Mouse (Mus musculus) thymus, adult 18-20 months (tissue): ENCODE results near the gene Gm11444.
A peak's percentile ranks its signal among the peaks of the same experiment; 100 is the strongest.

Experiments
- DNase-seq, 2 experiments: peaks; one replicate each; pipeline ENCODE4 v3.0.0; 2022; ENCODE audit warnings: mixed read lengths in 2 of 2

Gene Gm11444

GRCm38 (mm10) chr11:85835001-85835752, 15.0 kb downstream of the Gm11444 start:
- no peak for DNase-seq

- no peak for DNase-seq
Measured at GRCm38 (mm10) chr11:85834386-85834931, 15.7 kb downstream of the Gm11444 start.

GRCm38 (mm10) chr11:85833761-85834385, 16.3 kb downstream of the Gm11444 start:
- DNase-seq, result no peak

GRCm38 (mm10) chr11:85833081-85833521, 17.0 kb downstream of the Gm11444 start:
- DNase-seq, result no peak

DNA sequence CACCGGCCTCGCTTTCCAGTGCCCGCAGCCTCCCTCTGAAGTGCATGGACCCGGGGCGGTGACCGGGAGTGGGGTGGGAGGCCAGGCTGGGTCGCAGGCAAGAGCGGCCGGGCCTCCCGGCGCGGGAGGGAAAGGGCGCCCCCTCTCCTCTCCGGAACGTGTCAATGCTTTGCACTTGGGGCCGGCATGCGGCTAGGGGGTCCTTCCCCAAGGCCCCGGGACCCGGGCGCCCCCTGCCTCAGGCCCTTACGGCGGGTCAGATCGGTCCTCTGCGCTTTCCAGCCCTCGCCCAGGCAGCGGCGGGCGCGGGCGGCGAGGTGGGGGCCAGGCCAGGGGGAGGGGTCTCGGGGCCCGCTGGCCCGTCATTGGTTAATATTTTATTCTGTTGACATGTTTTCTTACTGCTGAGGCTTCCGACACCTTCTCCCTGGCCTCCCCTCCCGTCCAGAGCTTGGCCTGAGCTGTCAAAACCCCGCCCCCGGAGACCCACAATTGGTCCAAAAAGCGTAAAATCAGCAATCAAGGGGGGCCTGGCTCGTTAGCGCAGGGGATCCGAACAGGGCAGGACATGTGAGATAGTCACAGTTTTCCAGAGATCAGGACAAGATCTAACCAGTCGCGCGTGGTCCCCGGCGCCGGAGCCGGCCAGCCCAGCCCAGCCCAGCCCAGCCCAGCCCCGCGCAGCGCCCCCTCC, 17.8 kb downstream of the Gm11444 start, which contains the start of gene Tbx2:
Tbx2 (plus strand) TSS at position 321 of the 694 bp plus-strand sequence.
- no peak for DNase-seq

GRCm38 (mm10) chr11:85831656-85832230, 18.4 kb downstream of the Gm11444 start:
- DNase-seq, result no peak

DNA sequence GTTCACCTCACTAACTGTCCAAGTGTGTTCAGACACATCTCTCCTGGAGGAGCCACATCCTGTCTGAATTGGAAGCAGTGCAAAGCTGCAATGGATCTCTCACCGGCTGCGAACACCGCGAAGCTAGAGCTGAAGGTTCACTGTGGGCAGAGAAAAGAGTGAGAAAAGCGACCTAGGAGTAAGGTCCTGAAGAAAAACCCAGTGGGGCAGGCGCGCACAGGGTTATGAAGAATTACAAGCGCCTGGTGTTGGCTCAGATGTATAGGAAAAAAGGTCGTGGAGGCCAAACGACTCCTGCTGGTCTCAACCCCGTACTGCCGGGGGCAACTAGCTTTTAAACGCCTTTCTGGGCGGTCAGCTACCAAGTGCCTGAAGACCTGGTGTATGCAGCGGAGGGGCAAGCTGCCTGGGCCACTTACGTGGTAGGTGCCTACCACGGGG, 19.2 kb downstream of the Gm11444 start:
- DNase-seq, result no peak

DNA sequence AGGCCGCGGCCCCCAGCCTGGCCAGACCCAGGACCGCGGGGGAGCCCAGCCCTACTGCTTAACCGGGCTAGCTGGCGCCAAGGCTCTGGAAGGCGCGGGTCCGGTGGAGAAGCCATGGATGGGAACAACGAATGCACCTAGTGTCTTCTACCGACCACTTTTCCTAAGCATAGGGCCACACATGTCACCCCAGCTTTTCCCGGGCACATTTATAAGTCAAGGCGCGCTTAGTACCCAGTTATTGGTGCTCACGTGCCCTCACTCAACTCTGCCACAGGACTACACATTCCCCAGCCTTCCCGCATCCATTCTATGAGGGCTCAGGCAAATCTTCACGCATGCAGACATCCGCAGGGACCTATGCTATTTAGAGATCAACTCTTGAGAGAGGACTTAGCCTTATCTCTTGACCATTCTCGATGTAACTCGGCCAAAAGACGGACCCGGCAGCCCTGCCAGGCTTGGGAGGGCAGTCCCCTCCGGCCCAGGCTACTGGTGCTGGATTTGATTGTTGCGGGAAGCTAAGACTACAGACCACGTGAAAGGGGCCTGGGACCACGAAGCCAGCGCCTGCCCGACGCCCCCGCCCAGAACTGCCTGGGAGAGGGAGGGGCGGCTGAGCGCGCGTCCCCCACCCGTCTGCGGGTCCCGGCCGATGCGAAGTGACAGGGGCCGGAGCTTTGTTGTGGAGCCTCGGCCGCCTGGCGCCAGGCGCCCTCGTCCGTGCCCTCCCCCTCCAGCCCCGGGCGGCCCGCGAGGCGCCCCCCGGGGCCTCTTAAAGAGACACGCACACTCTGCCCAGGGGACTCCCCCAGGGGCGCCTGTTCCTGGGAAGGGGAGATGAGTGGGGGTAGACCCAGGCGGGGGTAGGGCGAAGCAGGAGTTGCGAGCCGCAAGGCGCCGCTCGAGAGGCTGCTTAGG, 20.4 kb downstream of the Gm11444 start:
- no peak for DNase-seq

DNA sequence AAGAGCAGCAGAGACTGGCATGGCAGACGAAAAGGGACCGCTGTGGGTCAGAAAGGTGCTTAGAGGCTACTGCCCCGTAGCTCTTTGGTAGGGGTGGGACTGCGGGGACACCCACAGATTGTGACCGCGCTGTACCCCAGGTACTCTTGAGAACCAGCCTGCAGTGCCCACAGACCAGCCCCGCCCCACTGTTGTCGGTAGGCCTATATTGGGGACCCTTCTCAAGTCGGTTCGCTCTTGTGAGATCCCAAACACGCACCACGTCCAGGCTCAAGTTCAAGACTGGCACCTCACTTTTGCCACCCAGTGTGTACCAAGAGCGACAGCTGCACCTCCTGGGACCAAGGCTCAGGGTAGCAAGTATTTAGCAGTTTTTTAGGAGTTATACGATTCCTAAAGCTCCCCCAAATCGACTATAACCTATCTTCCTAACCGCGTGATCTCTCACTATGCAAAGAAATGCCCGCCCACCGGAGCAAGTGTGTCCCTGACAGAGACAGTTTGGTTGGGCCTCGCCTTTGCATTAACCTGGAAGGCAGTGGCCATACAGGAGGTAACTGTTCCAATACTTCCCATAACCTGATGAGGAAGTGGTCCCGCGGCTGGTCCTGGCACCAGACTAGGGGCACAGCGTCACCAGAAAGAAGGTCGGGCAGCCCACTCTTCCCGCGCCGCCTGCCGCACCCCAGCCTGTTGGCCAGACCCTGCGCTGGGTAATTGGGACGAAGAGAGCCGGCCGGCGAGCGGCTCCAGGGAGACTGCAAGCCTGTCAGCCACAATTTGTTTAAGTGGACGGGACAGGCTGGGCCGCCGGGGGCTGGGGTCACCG, 21.2 kb downstream of the Gm11444 start:
- no peak for DNase-seq

DNA sequence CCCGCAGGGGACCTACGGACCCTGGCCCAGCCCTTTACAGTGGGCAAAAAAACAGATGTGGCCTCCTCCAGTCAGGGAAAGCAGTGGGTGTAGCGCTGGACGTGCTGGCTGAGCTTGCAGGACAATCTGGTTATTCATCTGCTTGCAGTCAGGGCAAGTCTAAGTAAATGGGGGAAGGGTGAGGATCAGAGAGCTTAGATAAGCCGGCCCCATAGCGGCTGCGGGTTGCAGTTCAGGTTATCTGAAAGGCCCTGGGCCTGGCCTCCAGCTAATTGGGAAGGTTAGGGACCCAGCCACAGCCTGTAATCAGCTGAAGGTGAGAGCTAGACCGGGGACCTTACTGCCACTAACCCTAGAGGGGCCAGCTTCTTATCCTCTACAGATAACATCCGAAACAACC, 22.8 kb downstream of the Gm11444 start:
- no peak for DNase-seq

DNA sequence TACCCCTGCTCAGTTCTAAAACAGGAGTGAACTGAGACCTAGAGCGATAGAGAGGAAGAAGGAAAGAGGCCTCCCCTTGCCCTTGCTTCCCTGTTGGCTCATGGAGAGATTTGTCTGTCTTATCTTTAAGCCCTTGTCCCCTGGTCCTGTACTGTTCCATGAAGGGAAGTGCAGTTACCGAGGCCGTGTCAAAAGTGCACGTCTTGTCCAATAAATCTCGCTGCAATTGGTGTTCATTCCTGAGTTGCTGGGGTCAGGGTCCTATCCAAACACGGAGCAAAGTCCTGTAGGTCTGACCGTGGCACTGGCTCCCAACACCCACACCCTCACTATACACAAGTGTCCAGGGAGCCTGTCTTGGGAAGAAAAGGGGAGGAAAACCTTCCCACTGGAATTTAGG, 24.3 kb downstream of the Gm11444 start:
- no peak for DNase-seq

GRCm38 (mm10) chr11:85825031-85825430, 25.1 kb downstream of the Gm11444 start:
- DNase-seq, result no peak

- no peak for DNase-seq
Measured at GRCm38 (mm10) chr11:85823794-85824193, 26.3 kb downstream of the Gm11444 start.

GRCm38 (mm10) chr11:85823181-85823580, 27.0 kb downstream of the Gm11444 start:
- DNase-seq, result peak; percentile 34

DNA sequence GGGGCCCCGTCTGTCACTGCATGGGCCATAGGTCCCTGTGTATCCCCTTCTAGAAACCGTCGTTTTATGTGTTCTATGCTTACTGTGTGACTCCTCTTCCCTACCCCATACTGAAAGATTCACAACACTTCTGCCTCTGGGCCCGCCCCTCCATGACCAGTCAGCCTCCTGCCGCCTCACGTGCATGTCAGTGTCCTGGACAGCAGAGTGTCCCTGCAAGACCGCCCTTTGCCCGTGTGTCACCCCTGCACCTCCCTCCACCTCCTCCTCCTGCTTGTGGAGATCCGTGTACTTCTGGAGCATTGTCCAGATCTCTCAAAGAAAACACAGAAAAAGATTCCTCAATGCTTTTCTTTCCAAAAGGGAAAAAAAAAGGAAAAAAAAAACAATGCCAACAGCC, 28.5 kb downstream of the Gm11444 start:
- DNase-seq, result no peak

DNA sequence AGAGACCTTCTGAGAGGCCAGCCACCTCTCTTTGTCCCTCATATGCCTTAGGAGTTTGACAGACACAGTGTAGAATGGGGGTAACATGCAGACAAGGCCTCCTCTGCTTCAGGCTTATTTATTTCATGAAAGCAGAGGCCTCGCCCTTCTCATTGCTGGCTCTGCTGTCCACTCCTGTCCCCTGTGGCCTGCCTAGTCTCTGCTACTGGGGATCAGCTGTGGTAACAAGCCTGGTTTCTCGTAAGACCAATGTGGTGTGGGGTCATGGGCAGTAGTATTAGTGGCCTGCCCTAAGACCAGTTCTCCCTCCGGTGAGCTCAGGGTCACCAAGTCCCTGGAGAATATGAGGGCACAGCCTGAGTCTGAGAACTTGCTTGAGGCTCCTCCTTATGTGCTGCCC, 29.2 kb downstream of the Gm11444 start:
- no peak for DNase-seq

GRCm38 (mm10) chr11:85818401-85818800, 31.7 kb downstream of the Gm11444 start:
- DNase-seq, result no peak

DNA sequence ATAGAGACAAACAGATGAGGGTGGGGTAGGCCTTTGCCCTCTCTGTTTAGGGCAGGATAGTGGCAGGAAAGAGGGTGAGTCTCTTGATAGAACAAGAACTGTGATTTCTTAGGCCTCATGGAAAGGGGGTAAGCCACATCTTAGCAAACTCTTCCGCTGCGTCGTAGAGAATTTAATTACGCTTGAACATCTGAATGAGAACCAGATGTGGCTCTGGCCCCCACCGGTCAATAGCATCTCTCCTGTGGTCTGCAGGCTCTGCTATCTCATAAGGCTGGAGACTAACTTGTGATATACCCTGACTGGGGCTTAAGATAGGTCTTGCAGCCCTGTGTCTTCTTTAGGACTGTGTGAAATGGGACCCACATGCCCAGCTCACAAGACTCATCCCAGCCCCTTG, 33.7 kb downstream of the Gm11444 start:
- DNase-seq, result no peak

DNA sequence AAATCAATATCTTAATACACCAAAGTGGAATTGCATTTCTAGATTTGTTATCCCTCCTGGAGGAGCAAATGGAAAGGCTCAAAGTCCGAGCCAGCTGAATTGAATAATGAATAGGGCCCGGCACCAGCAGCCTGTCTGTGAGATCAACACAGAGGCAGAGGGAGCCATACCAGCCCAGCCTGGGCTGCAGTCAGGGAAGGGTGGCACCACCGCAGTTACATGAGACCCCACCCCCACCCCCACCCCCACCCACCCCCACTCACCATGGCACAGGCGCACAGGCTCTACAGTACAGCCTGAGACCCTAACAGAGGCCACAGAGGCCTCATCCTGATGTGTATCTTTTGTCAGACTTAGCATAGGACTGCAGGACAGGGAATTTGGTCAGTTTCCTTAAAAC, 35.5 kb downstream of the Gm11444 start:
- DNase-seq, result no peak

DNA sequence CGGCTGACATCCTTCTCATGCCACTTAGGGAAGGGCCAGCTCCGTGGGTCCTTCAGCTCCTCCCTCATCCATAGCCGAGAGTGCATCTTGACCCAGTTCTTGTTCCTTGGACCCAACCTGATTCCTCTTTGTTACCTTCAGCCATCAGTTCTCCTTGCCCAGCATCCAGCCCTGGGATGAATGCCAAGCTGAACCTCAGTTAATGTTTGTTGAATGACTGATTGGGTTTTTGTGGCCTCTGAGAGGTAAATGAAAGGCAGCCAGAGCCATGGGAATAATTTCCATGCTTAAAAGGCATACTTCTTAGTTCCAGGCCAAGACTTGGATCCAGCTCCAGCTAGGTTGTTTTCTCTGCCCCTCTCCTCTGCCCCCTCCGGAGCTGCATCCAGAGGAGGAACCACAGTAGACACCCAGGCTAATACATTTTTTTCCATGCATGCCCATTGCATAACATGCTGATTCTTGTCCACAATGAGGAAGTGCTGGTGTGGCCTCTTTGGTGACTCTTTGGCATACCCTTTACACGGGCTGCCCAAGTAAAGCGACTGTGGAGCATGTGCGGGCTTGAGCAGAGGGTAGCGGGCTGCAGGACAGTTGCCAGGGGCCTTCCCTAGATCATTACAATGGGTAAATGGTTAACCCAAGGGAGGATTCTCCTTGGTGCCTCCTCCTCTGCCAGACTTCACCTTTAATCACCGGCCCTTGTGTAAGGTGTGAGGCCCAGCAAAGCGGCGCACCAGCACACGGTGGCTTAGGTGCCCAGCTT, 37.7 kb downstream of the Gm11444 start:
- no peak for DNase-seq
